Mouse (Mus musculus): ENCODE data around the gene Vmn2r20. TPM values are rescaled to one million over a fixed set of nuclear protein-coding genes. Genes with fewer than 3 reads are reported as not detected.
"Not testable (repeated sequence)": the region's sequence is repeated elsewhere in the genome, so short reads cannot be mapped to it uniquely, and the experiment has no call there.

Vmn2r20 gene
- not detected in 2 replicates for polyA plus RNA-seq (2015; fragmentation: Nextera tagmentation; extraction: Ambion mirVana)

DNA sequence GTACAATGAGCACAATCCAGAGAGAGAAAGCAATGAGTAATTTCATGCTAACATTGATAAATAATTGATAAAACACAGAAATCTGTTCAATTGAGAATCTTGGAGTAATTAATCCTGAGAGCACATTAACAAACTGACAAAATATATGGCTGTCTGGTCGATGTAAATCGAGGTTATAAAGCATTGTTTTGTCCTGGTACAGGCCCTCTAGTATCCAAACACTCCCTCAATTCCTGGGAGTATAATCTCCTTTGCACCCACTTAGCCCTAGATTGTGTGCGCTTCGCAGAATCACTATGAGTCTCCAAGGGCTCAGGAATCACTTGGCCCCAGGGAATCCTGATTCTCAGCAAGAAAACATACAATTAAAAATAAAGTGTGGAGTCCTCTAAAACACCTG, at the start of gene Vmn2r20:
Gene Vmn2r20 (minus strand): TSS at position 101 of the 400 bp plus-strand sequence.
- H3K27ac ChIP-seq; H3K9me3 ChIP-seq; H3K4me3 ChIP-seq; H3K36me3 ChIP-seq; H3K4me2 ChIP-seq; H3K27me3 ChIP-seq; H3K4me1 ChIP-seq; ATAC-seq (ENCODE audit: borderline replicate concordance, extremely low read depth, low FRiP score, low TSS enrichment); H3K9ac ChIP-seq: not testable (repeated sequence)
- WGBS = no CpG with 5 or more reads among the region's 4 CpGs

DNA sequence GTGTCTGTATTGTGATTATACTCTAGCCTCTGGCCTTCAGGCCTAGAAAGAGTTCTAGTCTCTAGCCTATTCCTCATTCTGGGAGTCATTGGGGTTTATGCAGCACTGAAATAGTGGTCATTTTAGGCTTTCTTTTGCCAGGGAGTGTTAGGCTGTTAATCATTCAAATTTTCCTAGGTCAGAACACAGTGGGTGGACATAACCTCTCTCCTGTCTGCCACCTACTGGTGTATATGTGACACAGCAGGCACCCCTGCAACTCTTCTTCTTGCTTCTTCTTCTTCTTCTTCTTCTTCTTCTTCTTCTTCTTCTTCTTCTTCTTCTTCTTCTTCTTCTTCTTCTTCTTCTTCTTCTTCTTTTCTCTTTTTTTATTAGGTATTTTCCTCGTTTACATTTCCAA, 6.5 kb upstream of the Vmn2r20 start:
- not testable (repeated sequence) for H3K36me3 ChIP-seq; H3K27ac ChIP-seq; H3K4me3 ChIP-seq; H3K9ac ChIP-seq; H3K4me1 ChIP-seq; H3K9me3 ChIP-seq; H3K27me3 ChIP-seq; H3K4me2 ChIP-seq; ATAC-seq (ENCODE audit: borderline replicate concordance, extremely low read depth, low FRiP score, low TSS enrichment)
- WGBS = no CpG with 5 or more reads among the region's 1 CpGs

DNA sequence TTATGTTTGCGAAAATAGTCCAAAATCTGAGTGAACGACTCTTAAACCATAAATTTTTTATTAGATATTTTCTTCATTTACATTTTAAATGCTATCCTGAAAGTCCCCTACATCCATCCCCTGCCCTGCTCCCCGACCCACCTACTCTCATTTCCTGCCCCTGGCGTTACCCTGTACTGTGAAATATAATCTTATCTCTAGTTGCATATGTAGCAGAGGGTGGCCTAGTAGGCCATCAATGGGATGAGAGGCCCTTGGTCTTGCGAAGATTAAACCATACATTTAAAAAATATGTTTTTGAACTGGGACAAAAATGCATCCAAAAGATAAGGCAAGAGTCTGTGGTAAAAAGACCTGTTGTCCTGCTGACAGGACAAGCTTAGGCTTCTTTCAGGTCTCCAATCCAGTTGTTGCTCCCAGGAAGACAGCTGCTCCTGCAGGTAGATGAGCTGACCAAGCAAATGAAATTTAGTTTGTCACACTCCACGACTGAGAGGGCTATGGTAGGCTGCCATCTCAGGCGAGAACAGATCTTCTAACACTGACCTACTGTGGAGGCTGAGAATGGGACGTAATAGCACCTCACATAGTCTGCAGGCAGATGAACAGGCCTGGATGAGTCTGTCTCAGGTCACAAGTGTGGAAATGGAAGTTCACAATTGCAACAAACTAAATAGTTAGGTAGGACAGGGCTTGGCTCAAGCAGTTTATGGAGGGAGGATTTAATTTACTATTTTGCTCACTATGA, 10.8 kb downstream of the Vmn2r20 start:
- ATAC-seq (ENCODE audit: borderline replicate concordance, extremely low read depth, low FRiP score, low TSS enrichment); H3K4me1 ChIP-seq; H3K27ac ChIP-seq; H3K27me3 ChIP-seq; H3K4me3 ChIP-seq; H3K4me2 ChIP-seq; H3K9me3 ChIP-seq; H3K9ac ChIP-seq; H3K36me3 ChIP-seq: not testable (repeated sequence)
- WGBS = no CpG with 5 or more reads among the region's 8 CpGs

DNA sequence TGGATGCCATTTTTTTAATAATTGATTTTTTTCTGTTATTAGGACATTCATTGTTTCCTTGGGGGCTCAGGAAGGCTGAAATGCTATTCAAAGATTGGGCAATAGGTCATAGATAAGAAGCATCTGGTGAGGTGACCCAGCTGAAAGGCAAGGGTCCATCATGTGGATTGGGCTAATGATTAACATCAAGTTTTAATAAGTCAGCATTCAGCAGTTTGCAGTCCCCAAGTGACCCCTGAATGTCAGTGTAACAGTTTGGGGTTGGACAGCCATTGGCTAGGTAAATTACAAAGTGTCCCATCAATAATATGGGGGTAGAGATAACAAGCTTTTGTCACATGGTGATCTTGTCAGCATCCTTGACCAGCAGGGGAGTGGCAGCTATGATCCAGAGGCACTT, 29.1 kb downstream of the Vmn2r20 start:
- H3K4me2 ChIP-seq; H3K27me3 ChIP-seq; ATAC-seq (ENCODE audit: borderline replicate concordance, extremely low read depth, low FRiP score, low TSS enrichment); H3K36me3 ChIP-seq; H3K9me3 ChIP-seq; H3K9ac ChIP-seq; H3K4me3 ChIP-seq; H3K27ac ChIP-seq; H3K4me1 ChIP-seq: not testable (repeated sequence)

DNA sequence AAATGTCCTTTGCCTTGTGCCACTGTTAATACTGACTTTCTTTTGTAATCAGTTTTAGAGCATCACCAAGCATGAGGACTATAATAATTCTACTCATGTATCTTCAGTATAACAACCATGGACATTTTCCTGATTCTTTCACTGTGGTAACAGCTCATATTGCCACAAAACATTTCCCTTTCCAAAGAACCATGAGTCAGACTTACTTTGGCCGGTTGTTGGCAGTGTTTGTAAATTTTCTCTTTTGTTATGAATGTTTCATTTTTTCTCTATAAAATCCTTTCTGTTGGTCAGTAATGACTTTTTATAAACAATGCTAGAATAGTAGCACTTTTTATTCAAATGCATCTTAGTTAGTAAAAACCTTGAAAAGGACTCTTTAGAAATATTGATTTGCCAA, 71.8 kb downstream of the Vmn2r20 start:
- WGBS = 79% methylated on average over 1 of the region's 1 CpGs
- ATAC-seq (ENCODE audit: borderline replicate concordance, extremely low read depth, low FRiP score, low TSS enrichment) = no peak
- no peaks in the 10 kb centered on the region for H3K4me1 ChIP-seq
- no peaks in the 10 kb centered on the region for H3K9me3 ChIP-seq
- H3K9ac ChIP-seq = no peak overlapping the region
- H3K27ac ChIP-seq = no peak overlapping the region
- no peaks in the 10 kb centered on the region for H3K36me3 ChIP-seq
- no peak overlapping the region for H3K4me3 ChIP-seq
- H3K4me2 ChIP-seq = no peak overlapping the region
- H3K27me3 ChIP-seq = no peaks in the 10 kb centered on the region

DNA sequence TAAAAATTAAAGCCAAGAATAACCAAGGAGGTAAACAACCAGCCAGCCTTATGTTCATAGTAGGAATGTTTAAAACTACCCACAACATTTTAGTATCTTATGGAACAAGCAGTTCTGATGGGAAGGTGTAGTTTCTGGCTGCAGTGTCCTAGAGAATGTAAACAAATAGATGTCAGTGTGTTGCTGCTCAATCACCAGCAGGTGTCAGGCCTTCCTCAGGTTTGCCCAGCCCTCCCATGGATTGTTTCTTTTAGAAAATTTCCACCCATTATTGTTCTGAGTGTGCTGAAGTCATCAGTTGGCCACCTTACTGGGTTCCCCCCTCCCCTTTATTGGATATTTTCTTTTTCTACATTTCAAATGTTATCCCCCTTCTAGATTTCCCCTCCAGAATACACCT, 77.8 kb downstream of the Vmn2r20 start:
- Histone ChIP-seq H3K4me2 (no peak overlapping the region), H3K4me1 (no peaks in the 10 kb centered on the region), H3K4me3 (no peak overlapping the region), H3K27me3 (no peaks in the 10 kb centered on the region), H3K27ac (no peak overlapping the region), H3K36me3 (no peaks in the 10 kb centered on the region), H3K9ac (no peak overlapping the region), H3K9me3 (no peaks in the 10 kb centered on the region)
- ATAC-seq (ENCODE audit: borderline replicate concordance, extremely low read depth, low FRiP score, low TSS enrichment) = no peak

DNA sequence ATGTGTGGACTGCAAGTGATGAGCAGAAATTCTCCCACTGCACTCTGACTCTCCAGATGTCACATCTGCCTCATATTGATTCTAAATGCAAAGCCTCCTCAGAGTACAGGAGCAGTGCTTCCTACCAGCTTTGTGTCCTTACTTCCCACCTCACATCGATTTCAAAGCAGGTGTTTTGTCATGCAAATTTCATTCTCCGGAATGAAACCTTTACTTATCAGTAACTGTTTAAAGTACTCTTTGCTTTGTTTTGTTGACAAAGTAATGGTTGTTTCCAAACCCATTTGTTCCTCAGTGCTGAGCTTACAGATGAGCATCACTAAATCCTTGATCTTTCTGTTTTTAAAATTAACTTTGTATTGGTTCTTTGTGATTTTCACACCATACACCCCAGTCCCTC, 85.4 kb downstream of the Vmn2r20 start:
- Histone ChIP-seq H3K9ac (no peak overlapping the region), H3K4me1 (no peaks in the 10 kb centered on the region), H3K36me3 (no peaks in the 10 kb centered on the region), H3K27me3 (no peaks in the 10 kb centered on the region), H3K9me3 (no peaks in the 10 kb centered on the region), H3K4me2 (no peak overlapping the region), H3K27ac (no peak overlapping the region), H3K4me3 (no peak overlapping the region)
- ATAC-seq (ENCODE audit: borderline replicate concordance, extremely low read depth, low FRiP score, low TSS enrichment) = no peak
- WGBS = 34% methylated on average over 2 of the region's 2 CpGs

Other genes with a start within 250 kb of the Vmn2r20 start
- gene Clec4b2, start 245.2 kb downstream of the Vmn2r20 start, polyA plus RNA-seq (2015; fragmentation: Nextera tagmentation; extraction: Ambion mirVana) = not detected in 2 replicates
- gene Clec4n, start 188.3 kb downstream of the Vmn2r20 start, polyA plus RNA-seq (2015; fragmentation: Nextera tagmentation; extraction: Ambion mirVana) = 3.0 and 4.2 TPM in 2 replicates
- 0.15 TPM in 1 of 2 replicates, not detected in the other for gene Clec4d, start 156.0 kb downstream of the Vmn2r20 start, polyA plus RNA-seq (2015; fragmentation: Nextera tagmentation; extraction: Ambion mirVana)
- 0.09 and 0.34 TPM in 2 replicates for gene Clec4e, start 128.2 kb downstream of the Vmn2r20 start, polyA plus RNA-seq (2015; fragmentation: Nextera tagmentation; extraction: Ambion mirVana)
- not detected in 2 replicates for gene Vmn2r19, start 109.8 kb downstream of the Vmn2r20 start, polyA plus RNA-seq (2015; fragmentation: Nextera tagmentation; extraction: Ambion mirVana)
- not detected in 2 replicates for gene Vmn2r21, start 115.3 kb upstream of the Vmn2r20 start, polyA plus RNA-seq (2015; fragmentation: Nextera tagmentation; extraction: Ambion mirVana)
- gene Vmn2r22, start 232.6 kb upstream of the Vmn2r20 start, polyA plus RNA-seq (2015; fragmentation: Nextera tagmentation; extraction: Ambion mirVana) = not detected in 2 replicates